ENCODE assay signal across 8 mouse cellular contexts in genomic region chr6:50110379-50110941, GRCm38 (mm10). TPM values are rescaled to one million over a fixed set of nuclear protein-coding genes. Genes with fewer than 3 reads are reported as not detected.
DNase-seq lines count a peak whose midpoint lies in the region; ATAC-seq lines count a peak whose summit lies in the region.

No protein-coding gene starts in this region.

- H3K27ac ChIP-seq in kidney, embryonic 14.5 days (ENCODE audit: low read depth, low read length) = peak overlapping the region; percentile 77
- H3K27ac ChIP-seq in forebrain, embryonic 13.5 days = peak overlapping the region; percentile 81
- H3K27ac ChIP-seq in hindbrain, embryonic 14.5 days = peak overlapping the region; percentile 78
- H3K27ac ChIP-seq in liver, embryonic 16.5 days (ENCODE audit: low read length) = peak overlapping the region; percentile 82
- peak overlapping the region; percentile 82 for H3K27ac ChIP-seq in neural tube, embryonic 14.5 days (ENCODE audit: low read depth, low read length)

- H3K4me2 ChIP-seq in kidney, embryonic 14.5 days (replicated peaks; ENCODE audit: low read depth, low read length) = peak overlapping the region; percentile 63
- peak overlapping the region; percentile 68 for H3K4me2 ChIP-seq in forebrain, embryonic 13.5 days
- H3K4me2 ChIP-seq in hindbrain, embryonic 14.5 days (replicated peaks) = peak overlapping the region; percentile 83
- H3K4me2 ChIP-seq in liver, embryonic 16.5 days (ENCODE audit: low read depth, low read length) = peak overlapping the region; percentile 71
- H3K4me2 ChIP-seq in neural tube, embryonic 14.5 days (ENCODE audit: low read depth, low read length) = peak overlapping the region; percentile 89

- no peaks in the 10 kb centered on the region for H3K27me3 ChIP-seq in kidney, embryonic 14.5 days (ENCODE audit: control insufficient read depth, insufficient read depth, low read length)
- H3K27me3 ChIP-seq in forebrain, embryonic 13.5 days = peaks cover 2% of the 10 kb centered on the region; the same call in 1 of the 2 replicates
- no peaks in the 10 kb centered on the region for H3K27me3 ChIP-seq in hindbrain, embryonic 14.5 days (ENCODE audit: control insufficient read depth, insufficient read depth, low read length)
- H3K27me3 ChIP-seq in liver, embryonic 16.5 days (ENCODE audit: control insufficient read depth, insufficient read depth, low read depth, low read length) = peaks cover 21% of the 10 kb centered on the region
- H3K27me3 ChIP-seq in neural tube, embryonic 14.5 days (ENCODE audit: control insufficient read depth, insufficient read depth, low read length) = no peaks in the 10 kb centered on the region

- peak overlapping the region; percentile 84 for H3K4me3 ChIP-seq in kidney, embryonic 14.5 days (ENCODE audit: low read length)
- H3K4me3 ChIP-seq in forebrain, embryonic 13.5 days = peak overlapping the region; percentile 80
- peak overlapping the region; percentile 83 for H3K4me3 ChIP-seq in hindbrain, embryonic 14.5 days (replicated peaks; ENCODE audit: low read length)
- H3K4me3 ChIP-seq in liver, embryonic 16.5 days (ENCODE audit: low read depth, low read length) = peak overlapping the region; percentile 80
- H3K4me3 ChIP-seq in neural tube, embryonic 14.5 days (ENCODE audit: low read depth, low read length) = peak overlapping the region; percentile 86

- WGBS in kidney, embryonic 14.5 days = 0% methylated on average over 43 of the region's 72 CpGs
- 0% methylated on average over 41 of the region's 72 CpGs for WGBS in forebrain, embryonic 13.5 days
- WGBS in hindbrain, embryonic 14.5 days = under 1% methylated on average over 45 of the region's 72 CpGs
- WGBS in liver, embryonic 16.5 days (ENCODE audit: insufficient replicate concordance) = under 1% methylated on average over 48 of the region's 72 CpGs
- WGBS in neural tube, embryonic 14.5 days = 1% methylated on average over 51 of the region's 72 CpGs

- H3K36me3 ChIP-seq in kidney, embryonic 14.5 days (ENCODE audit: control insufficient read depth, insufficient read depth, low read length) = no peaks in the 10 kb centered on the region
- no peaks in the 10 kb centered on the region for H3K36me3 ChIP-seq in forebrain, embryonic 13.5 days (ENCODE audit: poor library complexity, severe bottlenecking)
- no peaks in the 10 kb centered on the region for H3K36me3 ChIP-seq in hindbrain, embryonic 14.5 days (replicated peaks; ENCODE audit: control insufficient read depth, insufficient read depth)
- no peaks in the 10 kb centered on the region for H3K36me3 ChIP-seq in liver, embryonic 16.5 days (ENCODE audit: control insufficient read depth, insufficient read depth)
- H3K36me3 ChIP-seq in neural tube, embryonic 14.5 days (ENCODE audit: control insufficient read depth, insufficient read depth, low read length) = no peaks in the 10 kb centered on the region

- H3K4me1 ChIP-seq in kidney, embryonic 14.5 days (ENCODE audit: control insufficient read depth, insufficient read depth, low read length) = peaks cover 10% of the 10 kb centered on the region; the same call in 1 of the 2 replicates
- peaks cover 26% of the 10 kb centered on the region for H3K4me1 ChIP-seq in forebrain, embryonic 13.5 days
- H3K4me1 ChIP-seq in hindbrain, embryonic 14.5 days (replicated peaks; ENCODE audit: control insufficient read depth, insufficient read depth, low read length) = peaks cover 23% of the 10 kb centered on the region
- no peaks in the 10 kb centered on the region; the same call in none of the 2 replicates for H3K4me1 ChIP-seq in liver, embryonic 16.5 days (ENCODE audit: control insufficient read depth, low read depth, low read length)
- H3K4me1 ChIP-seq in neural tube, embryonic 14.5 days (ENCODE audit: control insufficient read depth, insufficient read depth, low read length) = peaks cover 12% of the 10 kb centered on the region

- ATAC-seq in kidney, embryonic 14.5 days (ENCODE audit: low FRiP score, low TSS enrichment) = peak; percentile 70
- ATAC-seq in forebrain, embryonic 13.5 days = peak; percentile 75
- ATAC-seq in hindbrain, embryonic 14.5 days (ENCODE audit: low FRiP score) = peak; percentile 75
- ATAC-seq in liver, embryonic 16.5 days (ENCODE audit: low read depth) = peak; percentile 54
- ATAC-seq in neural tube, embryonic 14.5 days (ENCODE audit: low read depth) = peak; percentile 76

- H3K9me3 ChIP-seq in kidney, embryonic 14.5 days (ENCODE audit: control insufficient read depth, low read length) = no peaks in the 10 kb centered on the region
- no peaks in the 10 kb centered on the region for H3K9me3 ChIP-seq in forebrain, embryonic 13.5 days (replicated peaks)
- H3K9me3 ChIP-seq in hindbrain, embryonic 14.5 days (ENCODE audit: control insufficient read depth, low read length) = no peaks in the 10 kb centered on the region
- no peaks in the 10 kb centered on the region for H3K9me3 ChIP-seq in liver, embryonic 16.5 days (replicated peaks; ENCODE audit: control insufficient read depth, low read length)
- no peaks in the 10 kb centered on the region for H3K9me3 ChIP-seq in neural tube, embryonic 14.5 days (ENCODE audit: control insufficient read depth, low read length)

- no peak for DNase-seq in kidney, adult 9 months
- peak; percentile 42 for DNase-seq in T-cell, adult 2 months (ENCODE audit: low spot score)
- peak; percentile 44 for DNase-seq in hindbrain, embryonic 14.5 days (ENCODE audit: low spot score)
- DNase-seq in thymus, adult 18-20 months = peak; percentile 30 to 32

- peak overlapping the region; percentile 93 for H3K9ac ChIP-seq in kidney, embryonic 14.5 days (ENCODE audit: low read depth, low read length)
- H3K9ac ChIP-seq in forebrain, embryonic 13.5 days = peak overlapping the region; percentile 86
- peak overlapping the region; percentile 82 for H3K9ac ChIP-seq in hindbrain, embryonic 14.5 days
- H3K9ac ChIP-seq in liver, embryonic 16.5 days (ENCODE audit: low read depth, low read length) = peak overlapping the region; percentile 73
- H3K9ac ChIP-seq in neural tube, embryonic 14.5 days (replicated peaks; ENCODE audit: low read depth, low read length) = peak overlapping the region; percentile 93

RNA-seq across cellular contexts. Expression of gene Mpp6, which starts 0.4 kb away (rescaled TPM):
- 102 and 115 TPM in 2 replicates for polyA plus RNA-seq in kidney, embryonic 14.5 days (2014; fragmentation: Nextera tagmentation; extraction: Ambion mirVana)
- polyA plus RNA-seq in forebrain, embryonic 13.5 days (2015; fragmentation: Nextera tagmentation; extraction: Ambion mirVana) = 65.4 and 67.6 TPM in 2 replicates
- polyA plus RNA-seq in hindbrain, embryonic 14.5 days (2014; fragmentation: Nextera tagmentation; extraction: Ambion mirVana) = 64.9 and 65.2 TPM in 2 replicates
- polyA plus RNA-seq in liver, embryonic 16.5 days (2015; fragmentation: Nextera tagmentation; extraction: Ambion mirVana) = 36.2 and 37.4 TPM in 2 replicates
- 70.1 TPM in 2 replicates for polyA plus RNA-seq in neural tube, embryonic 14.5 days (2014; fragmentation: Nextera tagmentation; extraction: Ambion mirVana)
